Mouse (Mus musculus): ENCODE measurements around the gene Mybbp1a.

DNA sequence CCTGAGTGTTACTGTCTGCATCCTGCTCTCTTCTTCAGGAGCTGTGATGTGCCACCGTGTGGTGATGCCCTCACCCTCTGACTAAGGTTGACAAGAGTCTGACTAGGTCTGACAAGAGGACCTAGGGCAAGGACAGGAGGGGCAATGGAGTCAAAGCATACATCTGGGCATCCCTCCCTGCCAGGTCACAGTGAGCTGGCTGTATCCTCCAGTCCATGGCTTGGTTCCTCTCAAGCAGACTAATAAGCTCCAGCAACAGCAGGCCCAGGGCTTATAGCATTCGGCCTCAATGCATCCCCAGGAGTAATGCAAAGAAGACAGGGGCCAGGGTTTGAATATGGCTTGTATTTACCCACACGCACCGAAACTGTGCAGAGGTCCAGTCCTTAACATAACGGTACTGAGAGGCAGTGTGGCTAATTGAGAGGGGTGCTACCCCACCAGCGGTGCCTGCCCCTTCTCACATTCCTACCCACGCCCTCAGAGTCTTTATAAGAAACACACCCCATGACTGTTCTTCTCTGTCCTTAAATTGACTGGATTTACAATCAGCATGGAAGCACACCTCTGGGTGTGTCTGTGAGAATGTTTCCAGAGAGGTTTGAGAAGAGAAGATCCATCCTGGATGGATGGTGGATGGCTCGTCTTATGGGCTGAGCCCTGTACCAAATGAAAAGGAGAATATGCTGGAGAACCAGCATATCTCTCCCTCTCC lies 43.2 kb upstream of the Mybbp1a start:
- TF ChIP-seq CTCF (IDR thresholded peaks at IDR 0.05; ENCODE audit: control insufficient read depth, insufficient read depth, low read length) (no peak), POLR2A (IDR thresholded peaks at IDR 0.05; ENCODE audit: borderline replicate concordance, control insufficient read depth, low read depth, low read length) (no peak)

All from bone marrow, adult 2 months (tissue).